Mouse (Mus musculus): ENCODE results near the gene Plekha6. TPM values are rescaled to one million over a fixed set of nuclear protein-coding genes. Genes with fewer than 3 reads are reported as not detected.

Plekha6 gene
- polyA plus RNA-seq, 1 experiment = not detected

- H3K27ac ChIP-seq (ENCODE audit: insufficient read depth, low read depth, low read length) = no peak overlapping the region
- no peak overlapping the region for H3K4me3 ChIP-seq (ENCODE audit: insufficient read depth, low read length)
- TF ChIP-seq POLR2A (IDR thresholded peaks at IDR 0.05; ENCODE audit: borderline replicate concordance, low read depth, low read length) = no peak
- no peak for TF ChIP-seq CTCF (IDR thresholded peaks at IDR 0.05; ENCODE audit: low read depth, low read length)
- H3K4me1 ChIP-seq (ENCODE audit: control insufficient read depth, insufficient read depth, low read length) = peaks cover 5% of the 10 kb centered on the region; the same call in 1 of the 2 replicates
These were observed 2.0 kb upstream of the Plekha6 start for GRCm38 (mm10) chr1:133162046-133162445.

GRCm38 (mm10) chr1:133162981-133163380 lies 1.0 kb upstream of the Plekha6 start:
- H3K4me1 ChIP-seq (ENCODE audit: control insufficient read depth, insufficient read depth, low read length) = peaks cover 5% of the 10 kb centered on the region; the same call in 1 of the 2 replicates
- no peak overlapping the region for H3K4me3 ChIP-seq (ENCODE audit: insufficient read depth, low read length)
- H3K27ac ChIP-seq (ENCODE audit: insufficient read depth, low read depth, low read length) = no peak overlapping the region
- TF ChIP-seq POLR2A (IDR thresholded peaks at IDR 0.05; ENCODE audit: borderline replicate concordance, low read depth, low read length) (no peak), CTCF (IDR thresholded peaks at IDR 0.05; ENCODE audit: low read depth, low read length) (no peak)

DNA sequence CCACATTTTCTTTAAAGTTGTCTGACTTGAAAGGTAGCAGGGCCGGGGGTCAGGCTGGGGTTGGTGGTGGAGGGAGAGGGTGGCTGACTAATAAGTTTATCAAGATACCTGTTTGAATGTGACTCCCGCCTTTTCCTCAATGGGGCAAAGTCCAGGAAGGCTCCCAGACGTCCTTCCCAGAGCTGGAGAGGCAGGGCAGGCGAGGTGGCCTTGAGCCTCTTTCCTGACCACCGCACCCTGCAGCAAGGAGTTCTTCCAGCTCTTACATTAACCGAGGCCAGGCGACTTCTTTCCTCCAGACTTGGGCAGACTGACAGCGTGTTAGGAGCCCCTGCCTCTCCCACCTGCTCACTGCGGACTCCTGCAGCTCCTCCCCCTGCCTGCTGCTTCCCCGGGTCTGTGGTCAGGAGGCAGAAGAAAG lies 591 bp downstream of the Plekha6 start:
- TF ChIP-seq POLR2A (IDR thresholded peaks at IDR 0.05; ENCODE audit: borderline replicate concordance, low read depth, low read length) (no peak), CTCF (IDR thresholded peaks at IDR 0.05; ENCODE audit: low read depth, low read length) (no peak)
- 0 out of 2 replicates have a peak, but pooled peaks cover 3% of the 10 kb centered on the region for H3K4me1 ChIP-seq (ENCODE audit: control insufficient read depth, insufficient read depth, low read length)
- no peak overlapping the region for H3K27ac ChIP-seq (ENCODE audit: insufficient read depth, low read depth, low read length)
- H3K4me3 ChIP-seq (ENCODE audit: insufficient read depth, low read length) = no peak overlapping the region

GRCm38 (mm10) chr1:133165111-133165510 lies 1.1 kb downstream of the Plekha6 start:
- Histone ChIP-seq H3K4me1 (ENCODE audit: control insufficient read depth, insufficient read depth, low read length) (0 out of 2 replicates have a peak, but pooled peaks cover 3% of the 10 kb centered on the region), H3K4me3 (ENCODE audit: insufficient read depth, low read length) (no peak overlapping the region), H3K27ac (ENCODE audit: insufficient read depth, low read depth, low read length) (no peak overlapping the region)
- TF ChIP-seq POLR2A (IDR thresholded peaks at IDR 0.05; ENCODE audit: borderline replicate concordance, low read depth, low read length) (no peak), CTCF (IDR thresholded peaks at IDR 0.05; ENCODE audit: low read depth, low read length) (no peak)

DNA sequence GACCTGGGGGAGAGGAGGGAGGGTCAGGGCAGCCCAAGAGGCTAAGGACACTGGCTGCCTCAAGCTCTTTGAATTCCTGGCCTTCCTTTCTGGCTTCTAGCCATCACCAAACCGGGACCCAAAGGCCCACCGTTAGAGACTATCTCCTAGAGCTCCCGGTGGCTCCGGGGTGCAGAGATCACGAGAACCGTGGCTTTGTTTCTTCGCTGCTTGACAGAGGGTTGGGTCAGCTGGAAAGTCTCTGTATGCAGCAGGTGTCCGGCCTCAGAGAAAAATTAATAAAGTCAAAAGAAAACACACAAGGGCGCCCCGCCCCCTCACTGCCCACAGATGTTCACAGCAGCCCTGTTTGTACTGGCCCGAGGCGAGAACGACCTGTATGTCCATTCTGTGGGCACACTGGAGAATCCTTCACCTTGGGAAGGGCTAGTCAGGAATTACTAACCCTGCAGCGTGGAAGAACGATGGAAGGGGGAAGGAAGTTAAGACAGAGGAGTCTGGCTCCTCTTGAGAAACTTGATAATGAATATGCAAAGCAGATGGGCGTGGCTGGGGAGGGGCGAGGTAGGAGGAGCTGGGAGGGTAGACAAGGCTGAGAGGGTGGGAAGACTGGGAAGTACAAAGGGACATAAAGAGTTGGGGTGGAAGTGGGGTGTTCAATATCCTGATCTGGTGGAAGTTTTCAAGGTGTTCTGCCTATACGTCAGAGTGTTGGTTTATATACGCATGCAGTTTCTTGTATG lies 4.5 kb downstream of the Plekha6 start:
- no peak for TF ChIP-seq POLR2A (IDR thresholded peaks at IDR 0.05; ENCODE audit: borderline replicate concordance, low read depth, low read length)
- TF ChIP-seq CTCF (IDR thresholded peaks at IDR 0.05; ENCODE audit: low read depth, low read length) = no peak
- Histone ChIP-seq H3K27ac (ENCODE audit: insufficient read depth, low read depth, low read length) (no peak overlapping the region), H3K4me3 (ENCODE audit: insufficient read depth, low read length) (no peak overlapping the region), H3K4me1 (ENCODE audit: control insufficient read depth, insufficient read depth, low read length) (0 out of 2 replicates have a peak, but pooled peaks cover 2% of the 10 kb centered on the region)

GRCm38 (mm10) chr1:133170196-133170595 lies 6.2 kb downstream of the Plekha6 start:
- Histone ChIP-seq H3K4me1 (ENCODE audit: control insufficient read depth, insufficient read depth, low read length) (no peaks in the 10 kb centered on the region), H3K4me3 (ENCODE audit: insufficient read depth, low read length) (no peak overlapping the region), H3K27ac (ENCODE audit: insufficient read depth, low read depth, low read length) (no peak overlapping the region)
- no peak for TF ChIP-seq POLR2A (IDR thresholded peaks at IDR 0.05; ENCODE audit: borderline replicate concordance, low read depth, low read length)
- TF ChIP-seq CTCF (IDR thresholded peaks at IDR 0.05; ENCODE audit: low read depth, low read length) = no peak

GRCm38 (mm10) chr1:133171357-133171756 lies 7.3 kb downstream of the Plekha6 start:
- no peaks in the 10 kb centered on the region for H3K4me1 ChIP-seq (ENCODE audit: control insufficient read depth, insufficient read depth, low read length)
- H3K4me3 ChIP-seq (ENCODE audit: insufficient read depth, low read length) = no peak overlapping the region
- TF ChIP-seq POLR2A (IDR thresholded peaks at IDR 0.05; ENCODE audit: borderline replicate concordance, low read depth, low read length) = no peak
- TF ChIP-seq CTCF (IDR thresholded peaks at IDR 0.05; ENCODE audit: low read depth, low read length) = no peak
- no peak overlapping the region for H3K27ac ChIP-seq (ENCODE audit: insufficient read depth, low read depth, low read length)

- no peak overlapping the region for H3K27ac ChIP-seq (ENCODE audit: insufficient read depth, low read depth, low read length)
- H3K4me1 ChIP-seq (ENCODE audit: control insufficient read depth, insufficient read depth, low read length) = no peaks in the 10 kb centered on the region
These were observed 11.1 kb downstream of the Plekha6 start for GRCm38 (mm10) chr1:133175150-133175549.

DNA sequence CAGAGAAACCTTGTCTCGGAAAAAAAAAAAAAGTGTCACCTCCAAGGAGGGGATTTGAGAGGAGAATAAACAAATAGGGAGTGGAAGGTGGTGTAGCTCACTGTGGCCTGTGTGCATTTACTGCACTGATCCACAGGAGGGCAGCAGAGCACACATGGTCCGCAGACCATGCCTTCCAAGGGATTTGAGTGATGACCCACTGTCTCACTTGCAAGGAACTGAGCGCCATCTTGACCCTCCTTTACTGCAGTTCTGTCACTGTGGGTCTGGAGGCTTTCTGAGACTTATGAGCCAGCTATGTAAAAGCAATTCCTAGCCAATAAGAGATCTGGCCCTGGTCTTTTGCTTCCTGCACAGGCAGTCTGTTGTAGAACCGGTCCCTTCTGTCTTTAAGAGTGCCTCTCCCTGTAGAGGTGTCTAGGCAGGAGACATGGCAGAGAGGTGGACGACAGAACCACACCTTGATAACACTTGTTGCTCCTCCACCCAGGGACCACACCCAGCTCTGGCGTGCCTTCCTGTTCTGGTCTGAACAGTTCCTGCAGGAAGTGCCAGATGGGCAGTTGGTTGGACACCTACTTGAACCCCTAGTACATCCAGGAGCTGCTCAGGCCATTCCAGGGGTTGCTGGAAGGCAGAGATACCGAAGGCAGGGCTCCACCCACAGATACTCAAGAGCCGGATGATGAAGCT lies 13.6 kb downstream of the Plekha6 start:
- H3K4me3 ChIP-seq (ENCODE audit: insufficient read depth, low read length) = no peak overlapping the region
- TF ChIP-seq CTCF (IDR thresholded peaks at IDR 0.05; ENCODE audit: low read depth, low read length) = peak; percentile 55
- no peak for TF ChIP-seq POLR2A (IDR thresholded peaks at IDR 0.05; ENCODE audit: borderline replicate concordance, low read depth, low read length)

More at GRCm38 (mm10) chr1:133175150-133175549, 11.1 kb downstream of the Plekha6 start:
- no peak for TF ChIP-seq POLR2A (IDR thresholded peaks at IDR 0.05; ENCODE audit: borderline replicate concordance, low read depth, low read length)
- TF ChIP-seq CTCF (IDR thresholded peaks at IDR 0.05; ENCODE audit: low read depth, low read length) = no peak
- H3K4me3 ChIP-seq (ENCODE audit: insufficient read depth, low read length) = no peak overlapping the region

More for the DNA sequence above, 13.6 kb downstream of the Plekha6 start:
- no peak overlapping the region for H3K27ac ChIP-seq (ENCODE audit: insufficient read depth, low read depth, low read length)
- H3K4me1 ChIP-seq (ENCODE audit: control insufficient read depth, insufficient read depth, low read length) = no peaks in the 10 kb centered on the region
